Mouse (Mus musculus): Measurements from ENCODE around the gene Hivep3. TPM values are rescaled to one million over a fixed set of nuclear protein-coding genes. Genes with fewer than 3 reads are reported as not detected.

Hivep3 gene
- polyA plus RNA-seq, 1 experiment from 2014 or later = 3.2 TPM

Other genes with a start within 250 kb of the Hivep3 start
- gene Rimkla, start 241.2 kb upstream of the Hivep3 start, polyA plus RNA-seq (2015; fragmentation: Nextera tagmentation; extraction: Ambion mirVana) = 0.42 and 0.56 TPM in 2 replicates
- 22.2 and 26.7 TPM in 2 replicates for gene Foxj3, start 196.8 kb upstream of the Hivep3 start, polyA plus RNA-seq (2015; fragmentation: Nextera tagmentation; extraction: Ambion mirVana)
- 4.6 and 5.6 TPM in 2 replicates for gene Frg2f1, start 194.3 kb upstream of the Hivep3 start, polyA plus RNA-seq (2015; fragmentation: Nextera tagmentation; extraction: Ambion mirVana)
- gene Guca2a, start 96.1 kb upstream of the Hivep3 start, polyA plus RNA-seq (2015; fragmentation: Nextera tagmentation; extraction: Ambion mirVana) = not detected in 2 replicates
- gene Guca2b, start 74.8 kb upstream of the Hivep3 start, polyA plus RNA-seq (2015; fragmentation: Nextera tagmentation; extraction: Ambion mirVana) = not detected in 2 replicates